Mouse (Mus musculus): Measurements from ENCODE around the gene Zfp866.

- TF ChIP-seq CTCF (IDR thresholded peaks at IDR 0.05; ENCODE audit: borderline replicate concordance, insufficient read depth, low read length) (no peak), POLR2A (IDR thresholded peaks at IDR 0.05; ENCODE audit: low read depth, low read length) (no peak)
Observed at GRCm38 (mm10) chr8:69752437-69752836, 38.5 kb downstream of the Zfp866 start.

Measured in embryonic fibroblast, embryonic 13.5 days (primary cell).